Mouse (Mus musculus) heart, adult 2 months (tissue): ENCODE measurements around the gene D430019H16Rik.

Experiments
- EP300 ChIP-seq: fragments of 200-500 bp; IDR thresholded peaks from 2 replicates; pipeline ENCODE4 v1.6.1; 2011; ENCODE audit warnings: low read depth, low read length, control low read depth; ENCODE audit not compliant: insufficient read depth
- POLR2A ChIP-seq: fragments of 200-500 bp; IDR thresholded peaks from 2 replicates; pipeline ENCODE4 v1.6.1; 2011; ENCODE audit warnings: mild to moderate bottlenecking, low read depth, low read length, control low read depth; ENCODE audit not compliant: insufficient read depth

- no peak for TF ChIP-seq EP300
- no peak for TF ChIP-seq POLR2A
Observed at GRCm38 (mm10) chr12:105427039-105427757, 26.5 kb upstream of the D430019H16Rik start.
